Mouse (Mus musculus) liver (tissue): ENCODE data around the gene Ovca2.
"Not testable (repeated sequence)": the region's sequence is repeated elsewhere in the genome, so short reads cannot be mapped to it uniquely, and the experiment has no call there.

ENCODE experiments used
- DNase-seq: peaks from one replicate; pipeline ENCODE4 v3.0.0-alpha.2; 2020; ENCODE audit warnings: mixed read lengths

Gene Ovca2

GRCm38 (mm10) chr11:75194121-75194849 lies 15.7 kb upstream of the Ovca2 start:
- DNase-seq = no peak

GRCm38 (mm10) chr11:75193256-75194071 lies 14.8 kb upstream of the Ovca2 start, which contains the start of gene Rtn4rl1:
TSS of gene Rtn4rl1 (plus strand) at chr11:75193783.
- DNase-seq = peak; percentile 60

- peak; percentile 79 for DNase-seq
Measured at GRCm38 (mm10) chr11:75192336-75193214, 13.9 kb upstream of the Ovca2 start.

GRCm38 (mm10) chr11:75191841-75192240 lies 13.2 kb upstream of the Ovca2 start:
- DNase-seq = no peak

GRCm38 (mm10) chr11:75190905-75191441 lies 12.3 kb upstream of the Ovca2 start, which contains the start of gene Dph1:
TSS of gene Dph1 (minus strand) at chr11:75191241.
- DNase-seq = no peak

GRCm38 (mm10) chr11:75190371-75190724 lies 11.7 kb upstream of the Ovca2 start:
- DNase-seq = peak; percentile 89

GRCm38 (mm10) chr11:75189713-75190370 lies 11.2 kb upstream of the Ovca2 start:
- no peak for DNase-seq

- DNase-seq = no peak
Measured at GRCm38 (mm10) chr11:75184986-75185385, 6.4 kb upstream of the Ovca2 start.

GRCm38 (mm10) chr11:75184573-75184972 lies 5.9 kb upstream of the Ovca2 start:
- no peak for DNase-seq

- no peak for DNase-seq
Measured at GRCm38 (mm10) chr11:75183917-75184570, 5.4 kb upstream of the Ovca2 start.

GRCm38 (mm10) chr11:75178011-75178410 lies 624 bp downstream of the Ovca2 start:
- no peak for DNase-seq

GRCm38 (mm10) chr11:75174574-75174973 lies 4.1 kb downstream of the Ovca2 start:
- DNase-seq = not testable (repeated sequence)

GRCm38 (mm10) chr11:75173799-75174165 lies 4.9 kb downstream of the Ovca2 start:
- DNase-seq = no peak

- peak; percentile 82 for DNase-seq
Measured at GRCm38 (mm10) chr11:75173095-75173798, 5.4 kb downstream of the Ovca2 start.

- no peak for DNase-seq
Measured at GRCm38 (mm10) chr11:75172151-75173094, 6.2 kb downstream of the Ovca2 start.

- DNase-seq = no peak
Measured at GRCm38 (mm10) chr11:75171186-75171865, 7.3 kb downstream of the Ovca2 start.

GRCm38 (mm10) chr11:75170136-75170751 lies 8.4 kb downstream of the Ovca2 start:
- DNase-seq = peak; percentile 88

GRCm38 (mm10) chr11:75169405-75170080 lies 9.1 kb downstream of the Ovca2 start, which contains the start of gene Hic1:
TSS of gene Hic1 (minus strand) at chr11:75169519.
- no peak for DNase-seq
